Mouse (Mus musculus): ENCODE results near the gene Foxn1.

DNA sequence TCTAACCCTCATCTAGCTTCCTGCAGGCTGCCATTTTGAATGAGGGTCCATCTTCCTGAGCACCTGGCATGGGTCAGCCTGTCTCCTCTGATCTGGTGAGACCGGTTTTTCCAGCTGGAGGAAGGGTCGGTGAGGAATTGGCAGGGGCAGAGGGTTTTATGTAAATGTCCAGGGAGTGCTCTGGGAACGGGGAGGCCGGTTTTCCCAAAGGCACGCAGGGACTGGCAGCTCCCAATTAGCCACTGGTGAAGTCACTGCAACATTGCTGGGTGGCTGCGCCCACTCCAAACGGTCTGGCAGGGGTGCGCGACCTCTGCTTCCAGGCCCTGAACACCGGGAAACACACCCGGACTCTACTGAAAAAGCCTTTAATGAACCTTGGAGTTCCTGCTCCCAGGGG, 10.6 kb upstream of the Foxn1 start:
- TF ChIP-seq CTCF (IDR thresholded peaks at IDR 0.05; ENCODE audit: low read depth, low read length) (no peak), POLR2A (IDR thresholded peaks at IDR 0.05; ENCODE audit: extremely low read depth, insufficient read depth, low read length) (no peak)

Measured in liver, adult 2 months (tissue).